In genomic region chr1:189808453-189808852, GRCm38 (mm10) we compare ENCODE assay signal across 27 mouse cellular contexts.
A peak's percentile ranks its signal among the peaks of the same experiment; 100 is the strongest.
DNase-seq lines count a peak whose midpoint lies in the region; ATAC-seq and TF ChIP-seq lines count a peak whose summit lies in the region.
"Had no signal": no experiment of that assay in that cellular context is flagged by ENCODE, and none has a peak within 500 bp of the region (broad histone marks: within the 10 kb centered on the region; RNA-seq: fewer than 3 reads in every experiment).

No protein-coding gene starts in this region.

- DNase-seq in liver, embryonic 11.5 days (ENCODE audit: low spot score), result no peak
- no peak for DNase-seq in liver
- no peak for DNase-seq in liver, embryonic 13.5 days
- no peak for DNase-seq in Muller cell, postnatal 12 days (ENCODE audit: inconsistent ontology term)
- DNase-seq in hindbrain, postnatal 0 days (ENCODE audit: low spot score), result no peak
- DNase-seq in kidney, adult 11 months, result no peak
- DNase-seq: adrenal gland, postnatal 14 days; cerebellum, adult 11 months; cerebellum, adult 2 months; cerebellum, adult 9-11 months; cerebellum, postnatal 25 days; embryo, embryonic 11 days; gastrocnemius, postnatal 25 days; heart, adult 2 months; heart, postnatal 14 days; heart, postnatal 4 days had no signal

- no peak overlapping the region for H3K9ac ChIP-seq in liver, embryonic 11.5 days (ENCODE audit: low read depth, low read length)
- H3K9ac ChIP-seq in liver, embryonic 13.5 days, result 0 out of 2 replicates have a peak overlapping the region, but pooled peaks have one; percentile 29
- H3K9ac ChIP-seq in liver, embryonic 16.5 days (ENCODE audit: low read depth, low read length), result no peak overlapping the region
- no peak overlapping the region for H3K9ac ChIP-seq in hindbrain, postnatal 0 days (replicated peaks; ENCODE audit: low read length)
- H3K9ac ChIP-seq: embryonic facial prominence, embryonic 13.5 days; forebrain, embryonic 12.5 days; forebrain, embryonic 15.5 days; heart, embryonic 13.5 days; hindbrain, embryonic 15.5 days had no signal

- TF ChIP-seq CTCF in hindbrain, postnatal 0 days (IDR thresholded peaks at IDR 0.05; ENCODE audit: low read depth), result no peak

- H3K4me1 ChIP-seq in liver, embryonic 11.5 days (replicated peaks; ENCODE audit: control insufficient read depth, insufficient read depth, low read length), result peaks cover 17% of the 10 kb centered on the region
- peaks cover 39% of the 10 kb centered on the region for H3K4me1 ChIP-seq in liver, embryonic 13.5 days (replicated peaks)
- peaks cover 17% of the 10 kb centered on the region for H3K4me1 ChIP-seq in liver, embryonic 16.5 days (ENCODE audit: control insufficient read depth, low read depth, low read length)
- no peaks in the 10 kb centered on the region for H3K4me1 ChIP-seq in hindbrain, postnatal 0 days (ENCODE audit: insufficient read depth, low read length)
- H3K4me1 ChIP-seq: forebrain, embryonic 12.5 days; forebrain, embryonic 15.5 days; hindbrain, embryonic 15.5 days had no signal

- H3K27me3 ChIP-seq in liver, embryonic 11.5 days (replicated peaks; ENCODE audit: control insufficient read depth, insufficient read depth, low read length), result no peaks in the 10 kb centered on the region
- no peaks in the 10 kb centered on the region for H3K27me3 ChIP-seq in liver, embryonic 13.5 days
- no peaks in the 10 kb centered on the region for H3K27me3 ChIP-seq in liver, embryonic 16.5 days (ENCODE audit: control insufficient read depth, insufficient read depth, low read depth, low read length)
- H3K27me3 ChIP-seq in hindbrain, postnatal 0 days (ENCODE audit: insufficient read depth, low read length), result no peaks in the 10 kb centered on the region
- H3K27me3 ChIP-seq: embryonic facial prominence, embryonic 13.5 days; forebrain, embryonic 15.5 days; heart, embryonic 13.5 days; hindbrain, embryonic 15.5 days had no signal

- ATAC-seq in liver, embryonic 11.5 days (replicated peaks; ENCODE audit: low FRiP score), result peak; percentile 88
- ATAC-seq in liver, embryonic 13.5 days (ENCODE audit: low read depth), result peak; percentile 90
- peak; percentile 80 for ATAC-seq in liver, embryonic 16.5 days (ENCODE audit: low read depth)
- ATAC-seq in megakaryocyte-erythroid progenitor cell, adult 5-6 weeks (replicated peaks; ENCODE audit: low FRiP score, low TSS enrichment, poor library complexity, severe bottlenecking), result peak; percentile 90
- ATAC-seq in hindbrain, postnatal 0 days, result no peak
- ATAC-seq: forebrain, embryonic 15.5 days had no signal

- H3K36me3 ChIP-seq in liver, embryonic 11.5 days (ENCODE audit: control insufficient read depth, insufficient read depth, low read length), result no peaks in the 10 kb centered on the region
- H3K36me3 ChIP-seq in liver, embryonic 13.5 days, result no peaks in the 10 kb centered on the region
- H3K36me3 ChIP-seq in liver, embryonic 16.5 days (ENCODE audit: control insufficient read depth, insufficient read depth), result no peaks in the 10 kb centered on the region
- no peaks in the 10 kb centered on the region for H3K36me3 ChIP-seq in hindbrain, postnatal 0 days (ENCODE audit: insufficient read depth, low read length)
- H3K36me3 ChIP-seq: forebrain, embryonic 12.5 days; forebrain, embryonic 15.5 days; G1E; hindbrain, embryonic 15.5 days had no signal

- peak overlapping the region; percentile 41; the same call in 1 of the 2 replicates for H3K27ac ChIP-seq in liver, embryonic 11.5 days (ENCODE audit: low read depth, low read length)
- H3K27ac ChIP-seq in liver, embryonic 13.5 days, result peak overlapping the region; percentile 50; the same call in 1 of the 2 replicates
- H3K27ac ChIP-seq in liver, embryonic 16.5 days (ENCODE audit: low read length), result no peak overlapping the region
- H3K27ac ChIP-seq in hindbrain, postnatal 0 days, result no peak overlapping the region
- H3K27ac ChIP-seq: embryonic facial prominence, embryonic 10.5 days; forebrain, embryonic 12.5 days; forebrain, embryonic 15.5 days; heart, adult 2 months; heart, embryonic 10.5 days; heart, embryonic 13.5 days; hindbrain, embryonic 15.5 days had no signal

- WGBS in liver, embryonic 11.5 days, result 78% methylated on average over 2 of the region's 2 CpGs
- WGBS in liver, embryonic 13.5 days (ENCODE audit: insufficient replicate concordance), result 40% methylated on average over 2 of the region's 2 CpGs
- 39% methylated on average over 2 of the region's 2 CpGs for WGBS in liver, embryonic 16.5 days (ENCODE audit: insufficient replicate concordance)
- 92% methylated on average over 2 of the region's 2 CpGs for WGBS in hindbrain, postnatal 0 days

- H3K4me2 ChIP-seq in liver, embryonic 11.5 days, result no peak overlapping the region
- no peak overlapping the region for H3K4me2 ChIP-seq in liver, embryonic 13.5 days
- no peak overlapping the region for H3K4me2 ChIP-seq in liver, embryonic 16.5 days (ENCODE audit: low read depth, low read length)
- no peak overlapping the region for H3K4me2 ChIP-seq in hindbrain, postnatal 0 days (ENCODE audit: low read depth, low read length)
- H3K4me2 ChIP-seq: embryonic facial prominence, embryonic 13.5 days; forebrain, embryonic 12.5 days; forebrain, embryonic 15.5 days; heart, embryonic 13.5 days; hindbrain, embryonic 15.5 days had no signal

- no peak overlapping the region for H3K4me3 ChIP-seq in liver, embryonic 11.5 days (ENCODE audit: low read depth, low read length)
- no peak overlapping the region for H3K4me3 ChIP-seq in liver, embryonic 13.5 days (replicated peaks)
- no peak overlapping the region for H3K4me3 ChIP-seq in liver, embryonic 16.5 days (ENCODE audit: low read depth, low read length)
- no peak overlapping the region for H3K4me3 ChIP-seq in hindbrain, postnatal 0 days (ENCODE audit: low read length)
- H3K4me3 ChIP-seq: embryonic facial prominence, embryonic 10.5 days; embryonic facial prominence, embryonic 13.5 days; erythroblast, embryonic 14.5 days; forebrain, embryonic 12.5 days; forebrain, embryonic 15.5 days; heart, adult 2 months; heart, embryonic 10.5 days; heart, embryonic 13.5 days; hindbrain, embryonic 15.5 days had no signal

- no peaks in the 10 kb centered on the region for H3K9me3 ChIP-seq in liver, embryonic 11.5 days (ENCODE audit: control insufficient read depth, low read length)
- no peaks in the 10 kb centered on the region for H3K9me3 ChIP-seq in liver, embryonic 13.5 days (replicated peaks)
- H3K9me3 ChIP-seq in liver, embryonic 16.5 days (replicated peaks; ENCODE audit: control insufficient read depth, low read length), result no peaks in the 10 kb centered on the region
- no peaks in the 10 kb centered on the region for H3K9me3 ChIP-seq in hindbrain, postnatal 0 days (ENCODE audit: low read length)
- H3K9me3 ChIP-seq: embryonic facial prominence, embryonic 10.5 days; embryonic facial prominence, embryonic 13.5 days; forebrain, embryonic 12.5 days; forebrain, embryonic 15.5 days; heart, embryonic 10.5 days; heart, embryonic 13.5 days; hindbrain, embryonic 15.5 days had no signal

Comparison
In these comparisons a context has a peak if more than half of its experiments do, and no peak if none do; other contexts are left out.
1. H3K27ac ChIP-seq: peak in liver, embryonic 11.5 days (single experiment) and liver, embryonic 13.5 days (single experiment); none in liver, embryonic 16.5 days (single experiment) and hindbrain, postnatal 0 days (single experiment).